Mouse (Mus musculus): ENCODE data around the gene Ulk1.

Ulk1 gene

GRCm38 (mm10) chr5:110763890-110764289 is 46.0 kb downstream of the Ulk1 start:
- no peak for DNase-seq

- no peak for DNase-seq
These were observed 64.9 kb downstream of the Ulk1 start for GRCm38 (mm10) chr5:110745021-110745420.

GRCm38 (mm10) chr5:110739496-110740275 is 70.2 kb downstream of the Ulk1 start:
- DNase-seq = no peak

DNA sequence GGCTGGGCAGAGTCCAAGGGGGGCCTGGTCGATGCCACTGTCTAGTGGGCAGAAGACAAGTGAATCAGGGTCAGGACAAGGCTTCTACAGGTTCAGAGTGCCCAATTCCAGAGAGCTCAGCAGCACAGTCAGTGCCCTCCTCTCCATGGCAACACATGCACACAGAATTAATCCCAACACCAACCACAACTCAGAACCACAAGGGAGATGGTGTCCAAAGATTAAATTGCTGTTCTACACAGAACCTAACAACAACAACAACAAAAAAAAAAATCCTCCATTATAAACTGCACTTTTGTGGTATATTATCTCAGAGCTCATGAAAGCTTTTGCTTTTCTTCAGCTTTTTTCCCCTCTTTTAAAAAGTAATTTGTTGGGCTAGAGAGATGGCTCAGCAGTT is 74.3 kb downstream of the Ulk1 start:
- DNase-seq = no peak
